Mouse (Mus musculus) MEL (cell line): Measurements from ENCODE around the gene Samd5.

Source experiments
- CTCF ChIP-seq, 3 experiments: IDR thresholded peaks in 2 of 3; conservative IDR thresholded peaks in 1 of 3; 2 replicates each; pipeline ENCODE4 v1.5.1; 2011 to 2012; ENCODE audit warnings: low read length in 3 of 3, low read depth in 2 of 3, mild to moderate bottlenecking in 2 of 3, improper control_type of control experiment in 1 of 3, inconsistent platforms in 1 of 3, mixed read lengths in 1 of 3, moderate library complexity in 1 of 3; ENCODE audit not compliant: control insufficient read depth in 1 of 3, insufficient read depth in 1 of 3, poor library complexity in 1 of 3, severe bottlenecking in 1 of 3
- EP300 ChIP-seq, 2 experiments: IDR thresholded peaks; 2 replicates each; pipeline ENCODE4 v1.6.1; 2011; ENCODE audit warnings: improper control_type of control experiment in 2 of 2, low read length in 2 of 2, low read depth in 1 of 2, mild to moderate bottlenecking in 1 of 2
- ETS1 ChIP-seq: IDR thresholded peaks from 2 replicates; pipeline ENCODE4 v1.6.1; 2012; ENCODE audit warnings: low read depth, mild to moderate bottlenecking, inconsistent platforms, low read length, improper control_type of control experiment, moderate library complexity
- GABPA ChIP-seq: IDR thresholded peaks from 2 replicates; pipeline ENCODE4 v1.6.1; 2012; ENCODE audit warnings: low read depth, mild to moderate bottlenecking, inconsistent platforms, low read length, improper control_type of control experiment, moderate library complexity
- GATA1 ChIP-seq: IDR thresholded peaks from 2 replicates; pipeline ENCODE4 v1.6.1; 2011; ENCODE audit warnings: low read depth, low read length, improper control_type of control experiment
- HCFC1 ChIP-seq: IDR thresholded peaks from 2 replicates; pipeline ENCODE4 v1.6.1; 2012; ENCODE audit warnings: low read depth, mild to moderate bottlenecking, inconsistent platforms, low read length, improper control_type of control experiment, moderate library complexity
- JUND ChIP-seq: IDR thresholded peaks from 2 replicates; pipeline ENCODE4 v1.6.1; 2011; ENCODE audit warnings: low read depth, mild to moderate bottlenecking, improper control_type of control experiment, low read length
- MAFK ChIP-seq: IDR thresholded peaks from 2 replicates; pipeline ENCODE4 v1.6.1; 2011; ENCODE audit warnings: low read depth, mild to moderate bottlenecking, low read length, improper control_type of control experiment, borderline replicate concordance
- MEF2A ChIP-seq: IDR thresholded peaks from 2 replicates; pipeline ENCODE4 v1.6.1; 2014; ENCODE audit warnings: low read depth, mild to moderate bottlenecking, inconsistent platforms, low read length, improper control_type of control experiment; ENCODE audit not compliant: poor library complexity, insufficient replicate concordance, severe bottlenecking; ENCODE audit errors: extremely low read depth
- MXI1 ChIP-seq: IDR thresholded peaks from 2 replicates; pipeline ENCODE4 v1.6.1; 2011; ENCODE audit warnings: mild to moderate bottlenecking, low read depth, low read length, improper control_type of control experiment
- POLR2A ChIP-seq, 2 experiments: IDR thresholded peaks; 2 replicates each; pipeline ENCODE4 v1.6.1; 2011 to 2012; ENCODE audit warnings: low read length in 2 of 2, mild to moderate bottlenecking in 2 of 2, control low read depth in 1 of 2, improper control_type of control experiment in 1 of 2, low read depth in 1 of 2, moderate library complexity in 1 of 2; ENCODE audit not compliant: control insufficient read depth in 1 of 2, insufficient read depth in 1 of 2, poor library complexity in 1 of 2
- TBP ChIP-seq: IDR thresholded peaks from 2 replicates; pipeline ENCODE4 v1.8.0; 2011; ENCODE audit warnings: low read depth, low read length, improper control_type of control experiment
- USF1 ChIP-seq: IDR thresholded peaks from 2 replicates; pipeline ENCODE4 v1.6.1; 2014; ENCODE audit warnings: low read depth, mild to moderate bottlenecking, inconsistent platforms, low read length, improper control_type of control experiment, moderate library complexity
- ZKSCAN1 ChIP-seq: IDR thresholded peaks from 2 replicates; pipeline ENCODE4 v1.6.1; 2012; ENCODE audit warnings: low read depth, mild to moderate bottlenecking, inconsistent platforms, low read length, improper control_type of control experiment, moderate library complexity

GRCm38 (mm10) chr10:9643531-9643930, 31.5 kb downstream of the Samd5 start:
- TF ChIP-seq CTCF (IDR thresholded peaks at IDR 0.05 in 2 of 3, conservative IDR thresholded peaks at IDR 0.05 in 1 of 3; ENCODE audit: control insufficient read depth in 1 of 3, insufficient read depth in 1 of 3, low read depth in 2 of 3, low read length in 3 of 3, poor library complexity in 1 of 3, severe bottlenecking in 1 of 3) (no peak), EP300 (IDR thresholded peaks at IDR 0.05; ENCODE audit: low read depth in 1 of 2, low read length in 2 of 2) (no peak), MXI1 (no peak), MAFK (no peak), HCFC1 (no peak), USF1 (no peak), ZKSCAN1 (no peak), TBP (no peak), POLR2A (IDR thresholded peaks at IDR 0.05; ENCODE audit: control insufficient read depth in 1 of 2, insufficient read depth in 1 of 2, low read depth in 1 of 2, low read length in 2 of 2, poor library complexity in 1 of 2) (no peak), MEF2A (no peak), JUND (no peak), GATA1 (no peak), GABPA (no peak), ETS1 (no peak)
